Mouse (Mus musculus): ENCODE data around the gene Gpa33.

GRCm38 (mm10) chr1:166127719-166128118 lies 2.3 kb upstream of the Gpa33 start, which contains the start of gene Dusp27:
- TF ChIP-seq POLR2A (IDR thresholded peaks at IDR 0.05; ENCODE audit: control insufficient read depth, low read depth, low read length) (no peak), CTCF (IDR thresholded peaks at IDR 0.05; ENCODE audit: control insufficient read depth, insufficient read depth, insufficient replicate concordance, low read depth, low read length) (no peak)

Measured in testis, adult 2 months (tissue).